Mouse (Mus musculus) ZHBTc4 (cell line): Measurements from ENCODE around the gene Dalrd3.
"Not testable (repeated sequence)": the region's sequence is repeated elsewhere in the genome, so short reads cannot be mapped to it uniquely, and the experiment has no call there.

Source experiments
- DNase-seq: peaks from one replicate; pipeline ENCODE4 v3.0.0-alpha.2; 2011; ENCODE audit warnings: low read depth, low spot score

Dalrd3 gene

DNA sequence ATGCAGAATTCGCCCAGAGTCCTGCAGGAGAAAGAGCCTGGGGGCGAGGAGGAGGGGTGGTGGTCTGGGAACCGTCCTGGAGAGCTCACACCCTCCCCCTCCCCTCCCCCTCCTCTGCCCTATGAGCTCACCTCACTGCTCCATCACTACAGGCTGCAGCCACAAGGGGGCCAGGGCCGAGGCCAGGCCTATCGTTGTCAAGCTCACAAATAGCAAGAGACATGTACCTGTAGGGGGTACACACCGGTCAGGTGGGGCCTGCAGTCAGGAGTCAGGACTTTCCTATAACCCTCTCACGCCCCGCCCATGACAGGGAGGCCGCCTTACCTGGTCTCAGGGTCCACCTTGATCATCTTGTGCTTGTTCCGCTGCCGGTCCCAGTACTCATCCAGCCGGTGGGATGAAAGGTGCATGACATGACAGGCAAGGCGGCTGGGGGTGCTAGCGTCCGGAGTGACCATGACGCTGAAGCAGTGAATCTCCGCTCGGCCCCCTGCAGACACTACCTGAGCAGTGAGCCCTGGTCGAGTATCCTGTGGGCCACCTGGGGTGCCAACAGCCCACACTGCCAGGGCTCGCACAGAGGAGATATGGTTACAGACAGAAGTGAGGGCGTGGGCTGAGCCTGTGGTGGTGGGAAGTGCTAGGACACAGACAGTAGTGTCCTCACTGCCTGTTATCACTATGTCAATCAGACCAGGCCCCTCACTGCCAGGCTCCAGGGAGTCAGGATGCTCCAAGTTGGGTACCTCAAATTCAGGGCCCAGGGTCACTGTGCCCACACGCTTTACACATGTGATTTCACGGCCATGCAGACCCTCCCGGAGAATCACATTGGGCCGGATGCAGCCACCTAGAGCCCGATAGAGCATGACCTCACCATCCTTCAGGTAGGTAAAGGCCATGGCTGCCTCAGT, 4.3 kb downstream of the Dalrd3 start:
- DNase-seq = peak; percentile 93

DNA sequence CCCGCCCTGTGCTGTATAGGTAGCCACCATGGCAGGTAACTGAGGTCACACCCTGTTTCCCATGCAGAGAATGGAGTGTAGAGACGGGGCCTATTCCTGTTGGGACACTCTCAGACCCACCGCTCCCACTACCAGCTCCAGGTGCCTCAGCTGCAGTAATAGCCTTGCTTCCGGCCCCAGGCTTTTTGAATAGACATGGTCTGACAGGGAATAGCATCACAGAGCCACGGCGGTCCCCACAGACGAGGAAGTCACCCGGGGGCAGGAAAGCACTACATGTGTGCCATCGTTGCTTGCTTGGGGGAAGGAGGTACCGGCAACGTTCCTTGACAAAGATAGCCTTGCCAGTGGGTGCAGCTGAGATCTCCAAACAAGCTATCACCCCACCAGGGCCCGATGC, 5.2 kb downstream of the Dalrd3 start:
- DNase-seq = no peak

DNA sequence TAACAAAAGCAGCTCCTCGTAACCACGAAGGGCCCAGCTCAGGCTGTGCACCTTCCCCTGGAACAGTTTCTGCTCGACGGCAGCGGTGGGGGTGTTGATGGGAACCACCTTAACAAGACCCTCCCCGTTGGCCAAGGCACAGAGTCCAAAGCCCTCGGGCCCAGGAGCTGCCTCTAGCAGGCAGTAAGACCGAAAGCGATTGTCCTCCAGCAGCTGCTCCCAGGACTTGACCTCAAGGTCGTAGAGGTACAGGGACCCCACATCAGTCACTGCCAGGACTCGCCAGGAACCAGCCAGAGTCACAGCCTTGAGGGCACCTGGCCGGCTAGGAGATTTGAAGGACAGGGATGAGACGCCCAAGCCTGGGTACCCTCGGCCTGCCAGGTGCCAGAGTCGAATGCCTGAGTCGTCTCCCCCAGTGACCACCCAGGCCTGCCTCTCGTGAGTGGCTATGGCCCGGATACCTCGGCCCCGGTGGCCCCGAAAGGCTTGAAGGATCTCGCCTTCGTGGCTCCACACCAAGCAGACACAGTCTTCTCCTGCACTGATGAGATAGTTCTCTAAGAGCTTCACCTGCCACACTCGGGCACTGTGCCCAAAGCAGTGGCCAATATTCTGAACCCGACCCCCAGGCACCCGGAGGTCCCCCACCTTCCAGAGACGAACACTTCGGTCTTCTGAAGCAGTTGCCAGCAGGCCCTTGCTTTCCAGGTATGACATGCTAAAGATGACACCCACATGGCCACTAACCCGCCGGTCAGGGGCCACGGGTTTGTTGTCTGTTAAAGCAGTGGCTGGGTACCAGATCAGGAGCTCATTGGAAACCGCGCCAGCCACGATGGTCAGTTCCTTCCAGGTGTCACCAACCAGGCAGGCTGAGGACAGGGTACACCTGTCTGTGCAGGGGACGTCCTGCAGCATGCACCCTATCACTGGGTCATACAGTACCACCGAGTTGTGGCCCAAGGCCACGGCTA, 5.9 kb downstream of the Dalrd3 start:
- DNase-seq = no peak

DNA sequence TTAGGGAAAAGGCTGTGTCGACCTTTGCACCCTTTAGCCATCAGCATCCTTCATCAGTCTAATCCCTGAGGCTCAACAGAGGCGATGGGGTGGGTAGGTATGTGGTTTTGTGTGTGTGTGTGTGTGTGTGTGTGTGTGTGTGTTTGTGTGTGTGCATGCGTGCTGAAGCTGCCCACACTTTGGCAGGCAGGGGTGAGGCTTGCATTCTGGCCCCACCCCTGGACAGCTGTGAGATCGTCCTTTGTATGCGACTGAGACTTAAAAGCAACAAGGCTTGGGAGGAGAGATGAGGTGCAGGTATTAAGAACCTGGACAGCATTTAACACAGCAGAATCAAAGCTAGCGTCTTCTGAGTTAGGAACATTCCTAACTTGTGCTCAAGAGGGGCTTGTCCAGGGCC, 7.3 kb downstream of the Dalrd3 start:
- DNase-seq = peak; percentile 51

DNA sequence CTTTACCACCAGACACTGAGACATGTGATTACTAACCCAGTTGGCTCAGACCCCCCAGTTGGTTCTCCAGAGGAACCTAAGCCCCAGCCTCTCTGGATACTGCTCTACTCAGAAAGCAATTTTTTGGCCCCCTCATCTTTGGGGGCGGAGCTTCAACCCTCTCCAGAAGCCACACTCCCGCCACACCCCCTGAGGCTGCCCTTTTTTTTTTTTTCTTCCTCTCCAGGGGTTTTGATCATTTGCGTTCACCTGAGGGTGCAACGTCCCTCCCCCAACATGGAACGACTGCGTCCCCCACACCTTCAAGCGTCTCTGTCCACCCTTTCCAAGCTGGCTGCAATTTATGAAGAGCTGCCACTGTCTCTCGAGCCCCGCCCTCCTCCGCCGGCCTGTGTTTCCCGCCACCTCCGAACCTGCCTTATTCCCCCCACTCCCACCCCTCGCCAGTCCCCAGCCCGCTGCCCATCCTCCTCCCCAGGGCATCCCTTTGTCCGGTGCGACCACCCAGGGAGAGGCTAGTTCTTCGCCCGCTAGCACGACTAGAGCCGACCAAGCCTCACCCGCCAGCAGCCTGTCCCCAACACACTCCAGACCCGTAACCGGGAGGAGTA, 8.4 kb downstream of the Dalrd3 start:
- DNase-seq = peak; percentile 47

DNA sequence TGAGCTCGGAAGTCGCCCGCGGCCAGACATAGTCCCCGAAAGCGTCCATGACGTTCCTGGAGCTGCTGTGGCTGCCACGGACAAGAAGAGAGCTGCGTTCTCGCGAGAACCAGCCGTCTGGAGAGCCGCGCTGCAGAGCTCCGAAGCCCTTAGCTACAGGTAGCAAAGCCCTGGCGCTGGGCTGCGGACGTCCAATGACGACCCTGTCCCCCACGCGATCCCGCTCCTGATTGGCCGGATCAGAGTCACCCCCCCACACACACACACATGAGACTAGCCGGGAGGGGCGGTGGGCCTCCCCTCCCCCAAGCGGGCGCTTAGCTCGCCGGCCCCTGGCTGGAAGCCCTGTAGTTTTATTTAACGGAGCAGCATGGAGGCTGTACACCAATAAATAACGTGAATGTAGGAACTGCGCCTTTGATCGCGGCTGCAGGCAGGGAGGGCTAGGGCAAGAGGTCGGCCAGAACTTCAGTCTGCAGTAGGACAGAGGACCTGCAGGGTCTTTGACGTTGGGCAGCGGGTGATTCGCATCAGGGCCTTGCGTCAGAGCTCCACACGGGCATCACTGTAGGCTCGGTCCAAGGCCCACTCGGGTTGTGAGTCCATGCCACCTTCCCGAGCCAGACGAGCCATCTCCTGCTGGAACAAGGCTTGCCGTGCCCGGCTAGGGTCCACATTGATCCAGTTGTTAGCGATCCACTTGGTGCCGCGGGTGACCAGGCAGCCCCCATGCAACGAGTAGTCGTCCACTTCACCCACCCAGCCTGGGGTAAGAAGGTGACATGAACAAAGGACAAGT, 9.1 kb downstream of the Dalrd3 start, which contains the start of gene Wdr6:
Gene Wdr6, minus strand, starts transcription at position 195 of the 799 bp plus-strand sequence.
- peak; percentile 98 for DNase-seq

DNA sequence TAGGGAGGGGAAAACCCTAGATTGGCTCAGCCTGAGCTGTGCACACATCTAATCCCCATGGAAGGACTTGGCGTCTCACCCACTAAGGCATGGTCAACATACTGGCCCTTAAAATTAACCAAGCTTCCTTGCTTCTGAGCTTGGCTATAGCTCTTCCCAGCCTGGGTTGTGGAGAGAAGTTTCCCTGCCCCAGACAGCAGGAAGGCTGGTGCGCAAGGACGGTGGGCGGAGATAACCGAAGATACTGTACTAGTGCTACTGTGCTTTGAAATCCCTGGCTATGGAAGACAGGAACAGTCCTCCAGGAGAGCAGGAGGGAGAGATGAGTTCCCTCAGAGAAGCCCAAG, 9.6 kb downstream of the Dalrd3 start:
- no peak for DNase-seq

DNA sequence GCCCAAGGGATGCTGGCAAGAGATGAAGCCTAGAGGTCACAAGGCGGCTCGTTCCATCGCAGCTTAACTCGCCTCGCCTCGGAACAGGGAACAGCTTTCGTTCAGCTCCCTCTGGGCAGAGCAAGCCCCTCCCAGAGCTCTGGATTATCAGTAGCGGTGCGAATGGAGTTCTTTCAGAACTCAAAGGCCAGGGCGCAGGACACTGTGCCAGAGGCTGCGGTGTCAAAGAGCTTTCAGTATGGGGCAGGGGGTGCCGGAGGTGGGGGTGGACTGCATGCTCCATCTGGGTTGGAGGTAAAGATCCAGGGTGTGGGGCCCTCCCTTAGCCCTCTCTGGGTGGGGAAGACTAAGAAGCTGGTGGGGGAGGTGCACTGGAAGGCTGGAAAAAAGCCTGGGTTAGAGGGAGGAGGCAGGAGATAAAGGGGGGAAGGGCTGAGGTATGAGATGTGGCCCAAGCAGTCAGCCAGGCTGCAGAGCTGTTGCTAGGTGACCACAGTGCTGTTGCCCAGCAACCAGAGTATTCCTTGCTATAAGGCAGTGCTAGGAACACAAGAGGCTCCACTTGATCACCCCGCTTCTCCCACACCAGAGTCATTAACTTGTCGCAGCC, 18.0 kb downstream of the Dalrd3 start:
- DNase-seq = peak; percentile 95

DNA sequence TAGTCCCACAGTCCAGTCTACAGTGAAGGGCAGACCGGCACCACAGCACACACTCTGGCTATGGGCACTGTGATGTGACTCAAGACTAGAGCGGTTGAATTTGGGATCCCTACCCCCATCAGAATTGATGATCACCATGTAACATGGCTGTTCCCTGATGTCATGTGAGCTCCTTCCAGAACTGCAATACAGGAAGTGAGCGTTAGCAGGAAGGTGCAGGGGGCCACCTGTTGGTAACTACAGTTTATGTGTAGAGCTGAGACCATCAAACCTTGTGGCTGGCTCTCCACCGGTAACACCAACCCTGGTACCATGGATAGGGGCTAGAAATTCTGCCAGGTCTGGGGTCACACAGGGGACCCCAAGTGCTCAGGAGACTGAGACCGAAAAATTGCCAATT, 19.5 kb downstream of the Dalrd3 start:
- DNase-seq = peak; percentile 46

DNA sequence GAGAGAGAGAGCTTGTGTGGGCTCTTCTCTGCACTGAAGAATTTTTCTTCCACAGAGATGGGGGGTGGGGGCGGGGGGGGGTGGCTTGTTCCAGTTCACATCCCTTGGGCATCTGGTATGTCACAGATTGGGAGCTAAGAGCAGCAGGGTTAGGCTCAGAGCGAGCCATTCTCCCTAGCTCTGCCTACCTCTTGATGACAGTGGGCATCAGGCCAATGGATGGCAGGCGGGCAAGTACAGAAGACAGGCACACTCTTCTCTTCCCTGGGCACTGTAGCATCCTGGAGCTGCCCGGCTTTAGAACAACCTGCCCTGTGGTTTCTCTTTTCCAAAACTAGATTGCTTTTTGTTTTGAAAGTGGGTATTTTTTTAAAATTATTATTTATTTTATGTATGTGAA, 21.8 kb downstream of the Dalrd3 start:
- DNase-seq = no peak

DNA sequence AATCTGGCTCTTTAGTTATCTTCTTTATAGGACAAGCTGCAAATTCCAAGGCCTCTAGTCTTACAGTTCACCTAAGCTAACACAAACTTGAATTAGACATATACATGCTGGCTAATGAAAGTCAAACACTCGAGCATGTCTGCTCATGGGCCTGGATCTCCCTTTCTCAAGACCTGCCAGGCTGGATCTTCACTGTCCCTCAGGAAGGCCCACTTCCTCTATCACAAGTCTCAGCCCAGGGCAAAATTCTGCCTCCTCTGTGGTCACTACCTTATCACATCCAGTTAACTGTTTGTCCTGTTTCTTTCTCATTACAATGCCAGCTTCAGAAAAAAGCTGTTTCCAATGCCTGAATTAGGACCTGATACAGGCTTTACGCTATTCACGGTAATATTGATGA, 24.7 kb downstream of the Dalrd3 start:
- DNase-seq = no peak

DNA sequence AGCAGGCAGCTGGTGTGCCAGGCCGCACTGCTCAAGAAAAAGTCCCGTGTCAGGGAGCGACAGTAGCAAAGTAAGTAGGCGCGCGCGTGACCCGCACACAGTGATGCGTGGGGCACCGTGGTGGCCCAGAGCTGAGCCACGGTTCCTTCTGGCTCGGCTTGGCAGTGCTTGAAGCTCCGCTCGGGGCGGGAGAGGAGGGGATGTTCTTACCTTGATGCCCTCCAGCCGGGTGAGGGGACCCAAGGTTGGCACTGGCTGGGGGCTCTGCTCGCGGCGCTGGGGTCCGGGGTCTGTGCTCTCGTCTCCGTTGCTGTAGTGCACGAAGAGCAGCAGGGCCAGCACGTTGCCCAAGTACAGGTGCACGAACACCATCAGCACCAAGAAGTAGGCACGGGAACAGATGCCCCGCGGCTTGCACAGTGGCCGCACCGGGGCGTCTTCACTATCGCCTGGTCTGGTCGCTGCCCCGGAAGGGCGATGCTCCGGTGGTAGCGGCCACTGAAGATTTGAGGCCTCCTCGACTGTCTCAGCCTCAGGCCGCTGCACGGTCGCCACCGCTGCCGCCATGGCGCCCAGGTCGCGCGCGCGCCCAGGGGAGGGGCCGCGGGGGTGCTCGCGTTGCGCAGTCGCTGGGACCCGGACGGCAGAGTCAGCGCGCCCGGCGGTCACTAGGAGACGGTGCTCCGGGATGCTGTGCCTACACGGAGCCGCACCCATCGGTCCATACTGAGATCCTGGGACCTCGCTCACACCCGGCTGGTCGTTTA, 27.5 kb downstream of the Dalrd3 start, which contains the start of gene P4htm:
Gene P4htm, minus strand, starts transcription at position 670 of the 767 bp plus-strand sequence.
- peak; percentile 82 for DNase-seq

DNA sequence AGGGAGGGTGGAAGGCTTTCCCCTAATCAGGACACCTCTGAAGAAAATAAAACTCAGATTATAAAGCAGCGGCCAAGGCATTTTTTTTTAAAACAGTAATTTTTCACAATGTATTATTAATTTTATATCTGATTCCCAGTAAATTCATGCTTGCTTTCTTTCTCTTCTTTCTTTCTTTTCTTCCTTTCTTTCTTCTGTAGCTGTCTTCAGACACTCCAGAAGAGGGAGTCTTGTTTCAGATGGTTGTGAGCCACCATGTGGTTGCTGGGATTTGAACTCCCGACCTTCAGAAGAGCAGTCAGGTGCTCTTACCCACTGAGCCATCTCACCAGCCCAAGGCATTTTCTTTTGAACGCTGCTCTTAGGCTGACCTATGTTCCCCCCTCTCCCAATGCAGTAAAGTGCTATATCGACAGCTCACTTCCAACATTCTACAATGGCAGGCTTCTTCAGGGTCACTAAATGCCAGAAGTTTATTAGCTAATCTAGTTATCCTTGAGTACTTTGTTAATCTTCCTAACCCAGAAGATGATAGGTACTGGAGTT, 29.4 kb downstream of the Dalrd3 start:
- no peak for DNase-seq

DNA sequence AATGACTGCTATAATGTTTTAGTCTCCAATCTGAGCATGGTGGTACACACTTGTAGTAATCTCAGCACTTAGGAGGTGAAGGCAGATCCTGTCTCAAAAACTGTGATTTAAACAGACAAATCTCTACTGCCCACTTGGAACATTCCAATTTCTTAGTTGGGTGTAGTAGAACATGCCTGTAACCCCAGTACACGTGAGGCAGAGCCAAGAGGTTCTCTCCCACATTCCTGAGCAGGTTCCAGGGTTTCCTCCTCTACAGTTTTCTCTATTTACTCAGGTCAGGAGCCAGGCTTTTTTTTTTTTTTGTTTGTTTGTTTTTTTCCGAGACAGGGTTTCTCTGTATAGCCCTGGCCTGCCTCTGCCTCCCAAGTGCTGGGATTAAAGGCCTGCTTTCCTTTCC, 30.3 kb downstream of the Dalrd3 start:
- no peak for DNase-seq

DNA sequence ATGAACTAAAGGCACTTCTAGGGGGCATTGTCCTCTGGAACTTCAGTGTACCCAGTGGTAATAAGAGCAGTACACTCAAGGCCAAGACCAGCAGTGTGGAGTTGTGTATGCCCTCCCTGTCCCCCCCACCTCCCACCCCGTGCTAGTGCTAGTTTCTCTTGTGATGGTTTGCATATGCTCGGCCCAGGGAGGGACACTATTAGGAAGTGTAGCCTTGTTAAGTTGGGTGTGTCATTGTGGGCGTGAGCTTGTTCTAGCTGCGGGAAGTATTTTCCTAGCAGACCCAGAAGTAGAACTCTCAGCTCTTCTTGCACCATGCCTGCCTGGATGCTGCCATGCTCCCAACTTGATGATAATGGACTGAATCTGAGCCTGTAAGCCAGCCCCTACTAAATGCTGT, 32.3 kb downstream of the Dalrd3 start:
- DNase-seq = peak; percentile 53

DNA sequence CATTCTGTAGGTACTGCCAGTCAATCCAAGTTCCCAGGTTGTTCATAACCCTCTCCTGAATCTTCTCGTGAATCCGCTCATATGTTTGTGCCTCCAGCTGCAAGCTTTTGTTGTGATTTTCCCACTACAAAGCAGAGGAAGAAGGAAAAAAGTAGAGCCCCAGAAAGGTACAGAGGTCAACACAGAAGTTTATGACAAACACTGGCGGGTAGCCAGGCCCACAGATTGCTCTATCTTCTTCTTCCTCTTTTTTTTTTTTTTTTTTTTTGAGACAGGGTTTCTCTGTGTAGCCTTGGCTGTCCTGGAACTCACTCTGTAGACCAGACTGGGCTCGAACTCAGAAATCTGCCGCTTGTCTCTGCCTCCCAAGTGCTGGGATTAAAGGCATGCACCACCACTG, 38.2 kb downstream of the Dalrd3 start:
- not testable (repeated sequence) for DNase-seq

DNA sequence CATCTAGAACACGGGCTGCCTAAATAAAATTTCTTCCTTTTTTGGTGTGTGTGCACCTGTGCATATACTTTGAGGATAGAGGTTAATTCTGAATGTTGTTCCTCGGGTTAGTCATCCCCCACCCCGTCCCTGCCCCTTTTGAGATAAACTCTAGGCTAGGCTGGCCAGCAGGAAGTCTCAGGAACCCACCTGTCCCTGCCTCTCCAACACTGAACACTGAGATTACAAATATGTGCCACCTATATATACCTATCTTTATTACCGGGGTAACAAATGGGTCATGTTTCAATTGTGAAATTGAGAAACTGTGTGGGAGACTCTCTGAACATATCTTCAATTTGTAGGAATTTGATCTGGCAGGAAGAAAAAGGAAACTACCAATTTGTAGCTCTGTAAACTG, 39.2 kb downstream of the Dalrd3 start:
- no peak for DNase-seq

DNA sequence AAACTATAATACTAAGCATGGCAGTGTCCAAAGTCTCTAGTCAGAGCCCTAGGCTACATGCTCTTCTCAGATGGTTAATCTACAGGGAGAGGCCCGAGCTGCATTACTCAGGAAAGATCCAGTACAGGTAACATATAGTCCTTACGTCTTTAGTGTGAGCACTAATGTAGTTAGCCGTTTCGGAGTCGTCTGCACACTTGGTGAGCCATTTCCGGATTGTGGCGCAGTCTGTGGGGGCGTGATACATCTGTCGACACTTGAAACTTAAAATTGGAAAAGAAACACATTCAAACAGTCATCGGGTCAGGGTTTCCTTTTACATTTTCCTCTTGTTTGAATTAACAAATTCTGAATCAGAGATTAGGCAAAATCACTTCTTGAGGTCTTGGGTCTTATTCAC, 41.8 kb downstream of the Dalrd3 start:
- DNase-seq = no peak

DNA sequence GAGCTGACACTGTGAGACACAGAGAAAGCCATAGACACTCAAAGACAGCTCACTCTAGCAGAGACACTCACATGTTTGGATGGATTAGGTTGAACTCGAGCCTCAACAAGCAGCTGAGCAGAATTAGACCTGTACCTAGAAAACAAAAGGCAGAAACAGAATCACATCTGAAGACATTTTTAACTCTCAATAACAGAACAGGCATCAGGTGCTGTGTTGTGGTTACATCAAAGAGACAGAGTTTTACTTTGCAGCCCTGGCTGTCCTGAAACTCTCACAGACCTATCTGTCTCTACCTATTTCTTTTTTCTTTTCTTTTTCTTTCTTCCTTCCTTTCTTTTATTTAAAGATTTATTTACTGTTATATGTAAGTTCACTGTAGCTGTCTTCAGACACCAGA, 47.6 kb downstream of the Dalrd3 start:
- no peak for DNase-seq
